Mouse (Mus musculus): ENCODE measurements around the gene Dnah6.

- TF ChIP-seq CTCF (IDR thresholded peaks at IDR 0.05; ENCODE audit: borderline replicate concordance, insufficient read depth, low read depth, low read length) (no peak), POLR2A (IDR thresholded peaks at IDR 0.05; ENCODE audit: borderline replicate concordance, insufficient read depth, low read length) (no peak)
These were observed 39.0 kb downstream of the Dnah6 start for GRCm38 (mm10) chr6:73182410-73182809.

Measured in cerebellum, adult 2 months (tissue).